Mouse (Mus musculus) kidney, adult 11 months (tissue): ENCODE measurements at regions not wholly inside any gene's neighbourhood (a gene's known extent, or its start where the extent isn't known, plus 50 kb on each side); places are given as distances from the start of the nearest gene placed in this dataset.

Experiments used
- DNase-seq: peaks from one replicate; pipeline ENCODE4 v3.0.0; 2022

- no peak for DNase-seq
Observed at GRCm38 (mm10) chr16:97234321-97234720, 63.8 kb upstream of the Dscam start.

- no peak for DNase-seq
Observed at GRCm38 (mm10) chr16:97239626-97240025, 69.1 kb upstream of the Dscam start.

DNA sequence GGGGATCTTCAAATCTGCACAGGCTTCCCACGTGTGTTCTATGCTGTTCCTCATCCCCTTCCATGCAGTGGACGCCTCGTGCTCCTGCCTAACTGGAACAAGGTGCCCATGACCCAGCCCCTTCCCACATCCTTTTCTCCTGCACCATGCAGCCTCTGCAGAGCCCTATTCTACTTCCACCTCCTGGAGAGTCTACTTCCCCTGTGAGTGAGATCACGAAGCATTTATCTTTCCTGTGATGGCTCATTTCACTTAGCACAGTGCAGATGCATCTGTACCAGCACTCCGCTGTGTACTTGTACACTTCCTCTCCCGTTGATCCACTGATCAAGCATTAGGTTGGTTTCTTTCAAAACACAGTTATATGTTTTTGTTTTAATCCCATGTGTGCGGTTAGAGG, 69.5 kb upstream of the Dscam start:
- DNase-seq = no peak

DNA sequence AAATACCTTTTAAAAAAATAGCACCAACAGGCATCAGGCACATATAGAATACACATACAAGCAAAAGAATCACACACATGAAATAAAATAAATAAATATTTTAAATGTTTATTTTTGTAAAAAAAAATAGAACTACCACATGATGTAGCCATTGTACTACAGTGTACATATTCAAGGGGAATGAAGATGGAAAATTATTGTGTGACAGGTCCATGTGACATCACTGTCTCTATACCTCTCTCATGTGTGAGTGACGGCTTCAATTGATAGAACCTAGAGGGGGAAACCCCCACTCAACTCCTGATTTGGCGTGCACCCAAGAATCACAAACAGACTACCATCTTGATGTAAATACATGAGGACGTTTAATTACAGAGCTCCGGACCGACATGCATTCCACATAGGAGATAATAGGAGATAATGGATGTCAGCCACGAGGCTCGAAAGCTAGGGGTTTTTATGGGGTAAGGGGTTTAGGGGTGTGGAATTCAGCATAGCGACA, 70.4 kb upstream of the Dscam start:
- DNase-seq = no peak

DNA sequence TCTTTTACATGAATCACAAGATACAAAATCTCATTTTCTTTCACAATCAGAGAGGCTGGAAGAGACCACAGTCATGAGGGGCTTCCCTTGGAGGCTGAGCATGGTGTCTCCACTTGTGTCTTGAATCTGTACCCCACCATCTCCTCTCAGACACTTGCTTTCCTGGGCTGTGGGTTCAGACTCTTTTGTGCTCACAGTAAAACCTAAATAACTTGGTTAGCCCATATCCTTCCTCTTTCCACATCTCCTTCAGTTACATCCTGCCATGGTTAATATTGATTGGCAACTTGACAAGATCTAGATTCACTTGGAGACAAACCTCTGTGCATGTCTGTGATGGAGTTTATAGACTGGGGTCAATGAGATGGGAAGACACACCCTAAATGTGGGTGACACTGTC, 71.1 kb upstream of the Dscam start:
- no peak for DNase-seq

DNA sequence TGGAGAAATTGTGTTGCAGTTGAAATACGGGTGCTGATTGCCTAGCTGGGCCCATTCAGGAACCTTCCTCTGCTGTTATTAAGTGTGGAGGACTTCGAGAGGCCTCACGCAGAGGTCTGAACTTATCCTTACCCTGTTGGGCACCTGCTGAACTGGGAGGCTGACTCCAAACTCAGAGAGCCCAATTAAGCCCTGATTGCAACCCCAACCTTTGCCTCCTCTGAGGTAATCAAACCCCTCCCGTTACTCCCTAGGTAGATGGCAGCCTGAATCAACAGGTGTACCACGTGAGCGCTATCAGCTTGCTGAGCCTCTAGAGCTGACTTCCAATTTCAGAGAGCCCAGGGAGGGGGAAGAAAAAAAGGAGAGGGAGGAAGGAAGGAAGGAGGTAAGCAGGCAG, 79.9 kb upstream of the Dscam start:
- no peak for DNase-seq

DNA sequence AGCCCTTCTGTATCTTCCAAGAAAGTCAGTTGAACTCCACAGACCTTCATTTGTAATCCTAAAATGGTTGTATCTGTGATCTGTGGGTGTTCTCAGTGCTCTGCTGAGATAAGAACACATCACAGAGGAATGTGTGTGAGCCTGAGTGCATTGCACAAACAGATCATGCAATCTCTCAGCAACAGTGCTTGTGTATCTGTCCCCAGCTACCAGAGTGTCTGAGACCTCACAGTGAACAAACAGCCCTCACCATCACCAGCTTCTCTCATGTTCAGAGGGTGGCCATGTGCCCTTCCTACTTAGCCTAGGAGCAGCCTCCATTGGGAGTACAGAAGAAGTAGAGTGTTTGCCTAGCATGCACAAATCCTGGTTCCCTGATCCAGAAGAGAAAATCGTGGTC, 82.0 kb upstream of the Dscam start:
- no peak for DNase-seq

GRCm38 (mm10) chr16:97252997-97253635, 82.6 kb upstream of the Dscam start:
- DNase-seq = no peak

DNA sequence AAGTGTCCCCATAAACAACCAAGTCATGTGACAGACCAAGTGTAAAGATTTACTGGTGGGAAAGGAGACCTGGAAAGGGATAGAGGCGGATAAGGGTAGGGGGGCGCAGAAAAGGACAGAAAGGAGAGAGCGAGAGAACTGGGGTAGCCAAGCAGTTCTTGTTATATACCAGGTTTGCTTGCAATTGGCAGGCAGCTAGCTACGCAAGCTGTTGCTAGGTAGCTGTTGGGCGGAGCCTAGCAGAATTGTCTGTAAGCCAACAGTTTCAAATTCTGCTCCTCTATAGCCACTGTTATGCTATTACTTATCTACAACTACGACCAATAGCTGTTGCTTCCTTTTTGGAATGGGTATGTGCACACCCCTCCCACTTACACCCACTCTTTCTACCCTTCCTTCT, 88.3 kb upstream of the Dscam start:
- DNase-seq = no peak

DNA sequence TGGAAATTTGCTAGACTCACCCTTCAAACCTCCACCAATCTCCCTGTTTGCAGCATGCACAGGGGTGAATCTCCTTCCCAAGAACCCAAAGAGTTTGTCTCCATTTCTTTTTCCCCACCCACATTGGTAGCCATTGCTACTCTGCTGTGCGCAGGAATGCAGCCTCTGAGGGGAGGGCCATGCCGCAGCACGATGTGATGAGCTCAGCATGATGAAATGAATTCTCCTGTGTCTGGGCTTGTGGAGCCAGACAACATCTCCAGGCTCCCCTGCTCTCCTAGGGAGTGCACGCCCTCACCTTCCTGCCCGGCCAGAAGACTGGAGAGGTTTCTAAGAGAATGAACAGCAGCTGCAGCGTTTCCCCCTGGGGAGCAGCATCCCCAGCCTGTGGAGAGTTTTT, 92.9 kb upstream of the Dscam start:
- no peak for DNase-seq

- DNase-seq = no peak
Observed at GRCm38 (mm10) chr16:97270417-97271133, 86.0 kb upstream of the Bace2 start.

GRCm38 (mm10) chr16:97271264-97271663, 85.3 kb upstream of the Bace2 start:
- DNase-seq = no peak

DNA sequence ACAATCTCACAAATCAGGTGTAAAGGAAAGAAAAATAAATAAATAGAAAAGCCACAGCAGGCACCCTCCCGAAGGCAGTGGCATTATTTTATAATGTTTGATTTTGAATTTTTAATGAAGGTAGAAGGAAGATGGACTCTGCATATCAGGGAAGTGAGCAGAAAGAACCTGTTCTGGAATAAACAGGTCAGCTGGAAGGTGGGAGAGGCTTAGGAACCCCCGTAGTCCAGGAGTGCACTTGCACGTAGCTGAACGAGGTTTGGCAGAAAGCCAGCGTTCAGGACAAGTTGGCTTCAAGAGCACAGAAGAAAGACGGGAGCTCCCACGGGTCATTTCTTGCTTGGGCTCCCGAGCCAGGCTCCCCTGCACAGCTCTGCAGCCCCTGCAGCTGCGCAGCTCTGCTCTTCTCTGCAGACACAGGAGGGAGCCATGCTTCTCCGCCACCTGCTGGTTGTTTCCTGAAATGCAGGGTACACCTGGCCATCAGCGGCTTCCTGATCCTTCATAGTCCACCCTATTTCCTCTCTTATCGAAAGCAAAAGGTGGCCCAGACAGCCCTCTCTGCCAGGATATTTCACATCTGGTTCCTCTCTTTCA, 84.4 kb upstream of the Bace2 start:
- peak; percentile 33 for DNase-seq

DNA sequence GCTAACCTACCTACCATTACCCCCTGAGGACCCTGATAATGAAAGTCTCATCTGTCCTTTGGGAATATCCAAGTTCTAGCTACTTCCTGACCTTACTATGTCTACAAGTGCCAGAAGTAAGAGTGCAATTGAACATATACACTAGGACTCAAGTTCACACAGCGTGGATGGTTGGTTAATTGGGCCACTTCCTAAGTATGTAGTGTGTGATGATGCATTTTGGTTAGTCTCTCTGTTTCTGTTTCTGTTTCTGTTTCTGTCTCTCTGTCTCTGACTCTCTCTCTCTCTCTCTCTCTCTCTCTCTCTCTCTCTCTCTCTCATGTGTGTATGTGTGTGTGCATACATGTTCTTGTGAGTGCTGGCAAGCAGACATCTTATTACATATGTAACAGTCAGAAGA, 77.6 kb upstream of the Bace2 start:
- DNase-seq = no peak

GRCm38 (mm10) chr16:97281615-97282110, 74.9 kb upstream of the Bace2 start:
- no peak for DNase-seq

DNA sequence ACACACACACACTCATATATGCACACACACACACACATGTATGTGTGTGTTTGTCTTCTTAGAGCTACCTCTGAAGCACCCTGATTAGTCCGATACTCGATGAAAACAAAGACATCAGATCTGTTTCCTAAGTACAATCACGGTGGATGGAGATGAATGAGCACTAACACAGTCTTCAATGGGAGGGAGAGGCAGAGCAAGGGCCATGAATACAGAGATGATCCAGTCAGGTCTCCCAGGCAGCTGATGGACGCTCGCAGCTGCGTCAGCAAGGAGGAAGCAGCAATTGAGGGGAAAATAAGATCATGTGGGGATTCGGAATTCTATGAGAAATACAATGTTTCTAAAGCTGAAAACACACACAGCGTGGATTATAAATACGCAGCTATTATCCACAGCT, 73.6 kb upstream of the Bace2 start:
- no peak for DNase-seq

- DNase-seq = no peak
Observed at GRCm38 (mm10) chr16:97285886-97286447, 70.6 kb upstream of the Bace2 start.

DNA sequence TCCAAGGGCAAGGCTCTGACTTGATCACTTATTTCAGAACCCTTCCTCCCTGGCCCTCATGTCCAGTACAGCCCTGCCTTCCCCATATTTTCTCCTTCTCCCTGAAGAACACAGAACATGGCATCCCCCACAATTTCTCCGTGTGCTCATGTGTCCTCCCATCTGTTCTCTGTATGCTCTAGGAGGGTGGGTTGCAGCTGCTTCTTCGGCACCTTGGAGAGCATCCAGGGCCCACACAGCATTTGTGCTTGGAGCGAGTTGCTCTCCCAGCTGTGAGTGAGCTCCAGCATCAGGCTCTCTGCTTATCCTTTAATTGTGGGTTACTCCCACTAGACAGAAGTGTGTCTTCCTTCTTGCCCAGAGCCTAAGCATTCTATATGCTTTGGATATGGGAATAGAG, 69.8 kb upstream of the Bace2 start:
- DNase-seq = no peak

- no peak for DNase-seq
Observed at GRCm38 (mm10) chr16:97288634-97289033, 67.9 kb upstream of the Bace2 start.

GRCm38 (mm10) chr16:97292484-97293048, 64.0 kb upstream of the Bace2 start:
- peak; percentile 60 for DNase-seq

DNA sequence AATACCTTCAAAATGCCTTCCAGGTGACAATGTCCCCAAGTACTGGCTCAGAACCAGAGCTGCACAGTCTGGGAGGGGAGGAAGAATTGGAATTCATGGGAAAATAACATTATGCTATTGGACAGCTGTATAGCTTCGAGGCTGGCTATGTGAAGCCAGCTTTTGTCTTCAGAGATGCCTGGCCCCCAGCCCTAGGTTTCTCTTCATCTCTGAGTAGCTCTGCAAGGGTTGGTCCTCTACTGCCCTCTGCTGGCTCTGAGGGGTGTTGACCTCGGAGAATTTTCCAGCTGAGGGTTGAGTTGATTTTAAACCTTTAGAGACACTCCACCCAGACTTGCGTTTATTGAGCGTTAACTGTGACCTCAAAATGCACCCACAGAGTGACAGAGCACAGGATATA, 63.3 kb upstream of the Bace2 start:
- peak; percentile 44 for DNase-seq

GRCm38 (mm10) chr16:97297140-97297539, 59.4 kb upstream of the Bace2 start:
- DNase-seq = no peak

GRCm38 (mm10) chr16:97304156-97304735, 52.3 kb upstream of the Bace2 start:
- no peak for DNase-seq
